ENCODE assay signal across 23 mouse cellular contexts in the genomic region with DNA sequence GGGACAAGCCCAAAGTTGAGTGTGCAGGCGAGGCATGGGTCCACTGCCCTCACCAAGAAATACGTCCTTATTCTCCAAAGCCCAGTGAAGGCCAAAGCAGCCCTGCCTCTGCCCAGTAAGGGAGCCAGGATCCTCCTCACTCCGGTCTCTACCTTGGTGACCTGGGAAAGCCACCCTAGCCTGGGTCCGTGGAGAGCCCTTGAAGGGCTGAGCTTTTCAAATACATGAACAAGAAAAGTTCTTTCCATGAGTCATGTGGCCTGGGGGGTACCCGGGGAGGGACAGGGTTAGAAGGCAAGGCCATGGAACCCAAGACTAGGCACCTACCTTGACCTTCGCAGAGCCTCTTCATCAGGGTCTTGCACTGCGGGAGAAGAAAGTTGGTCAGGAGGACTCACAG. TPM values are rescaled to one million over a fixed set of nuclear protein-coding genes. Genes with fewer than 3 reads are reported as not detected.
"Had no signal": no experiment of that assay in that cellular context is flagged by ENCODE, and none has a peak within 500 bp of the region (broad histone marks: within the 10 kb centered on the region; RNA-seq: fewer than 3 reads in every experiment).

No protein-coding gene starts in this region.

- H3K4me2 ChIP-seq: liver, embryonic 13.5 days; midbrain, embryonic 12.5 days; neural tube, embryonic 13.5 days had no signal

- H3K9ac ChIP-seq: liver, embryonic 13.5 days; liver, postnatal 0 days; lung, embryonic 15.5 days; midbrain, embryonic 12.5 days; neural tube, embryonic 13.5 days had no signal

- ATAC-seq: liver, postnatal 0 days; midbrain, embryonic 16.5 days had no signal

- H3K27me3 ChIP-seq: lung, embryonic 15.5 days; neural tube, embryonic 13.5 days had no signal

- H3K9me3 ChIP-seq: liver, embryonic 13.5 days; lung, embryonic 15.5 days; megakaryocyte, embryonic 14.5 days; midbrain, embryonic 12.5 days; neural tube, embryonic 13.5 days had no signal

- H3K4me3 ChIP-seq: liver, embryonic 13.5 days; lung, embryonic 15.5 days; megakaryocyte, embryonic 14.5 days; midbrain, embryonic 12.5 days; neural tube, embryonic 13.5 days had no signal

- H3K27ac ChIP-seq: liver, embryonic 13.5 days; macrophage; midbrain, embryonic 12.5 days; neural tube, embryonic 13.5 days had no signal

- H3K4me1 ChIP-seq: liver, embryonic 13.5 days had no signal

- H3K36me3 ChIP-seq: liver, embryonic 13.5 days; lung, embryonic 15.5 days; midbrain, embryonic 12.5 days; neural tube, embryonic 13.5 days had no signal

- DNase-seq: liver; liver, embryonic 13.5 days; liver, postnatal 0 days; retina, postnatal 1 day; right cerebral cortex, postnatal 4 days; spleen, adult 18-20 months; thymus, adult 2 months; thymus, postnatal 25 days had no signal

RNA-seq across cellular contexts. Expression of a gene that starts 22.0 kb away (rescaled TPM):
- polyA plus RNA-seq: macrophage had no signal

RNA-seq across cellular contexts. Expression of a gene that starts 33.4 kb away (rescaled TPM):
- total RNA-seq: layer of hippocampus, adult 8-10 months; layer of hippocampus, postnatal 14 days; left cerebral cortex, adult 18-20 months; left cerebral cortex, postnatal 10 days; left cerebral cortex, postnatal 4 days had no signal
- polyA plus RNA-seq: liver, embryonic 13.5 days; liver, postnatal 0 days; macrophage; midbrain, embryonic 12.5 days; midbrain, embryonic 16.5 days; neural tube, embryonic 13.5 days; stomach, embryonic 14.5 days; urinary bladder, adult 2 months had no signal

RNA-seq across cellular contexts. Expression of a gene that starts 43.9 kb away (rescaled TPM):
- total RNA-seq: layer of hippocampus, adult 8-10 months; layer of hippocampus, postnatal 14 days; left cerebral cortex, adult 18-20 months; left cerebral cortex, postnatal 10 days; left cerebral cortex, postnatal 4 days had no signal
- polyA plus RNA-seq: large intestine, adult 2 months; liver, embryonic 13.5 days; liver, postnatal 0 days; lung, embryonic 15.5 days; macrophage; midbrain, embryonic 12.5 days; midbrain, embryonic 16.5 days; neural tube, embryonic 13.5 days; stomach, embryonic 14.5 days; testis, adult 2 months; thymus, adult 2 months had no signal
